Mouse (Mus musculus): ENCODE results near the gene Rab27a. TPM values are rescaled to one million over a fixed set of nuclear protein-coding genes. Genes with fewer than 3 reads are reported as not detected.

The Rab27a gene
- polyA plus RNA-seq, 1 experiment from 2014 or later = 3.8 TPM

- Histone ChIP-seq H3K27ac (ENCODE audit: poor library complexity, severe bottlenecking) (no peak overlapping the region), H3K36me3 (peaks cover 59% of the 10 kb centered on the region), H3K9me3 (replicated peaks) (no peaks in the 10 kb centered on the region), H3K4me2 (no peak overlapping the region), H3K4me3 (no peak overlapping the region), H3K27me3 (replicated peaks) (no peaks in the 10 kb centered on the region), H3K4me1 (replicated peaks) (peaks cover 8% of the 10 kb centered on the region), H3K9ac (no peak overlapping the region)
- WGBS = 86% methylated on average over 4 of the region's 4 CpGs
- ATAC-seq (ENCODE audit: insufficient number of reproducible peaks, low FRiP score) = no peak
These were observed 73.4 kb downstream of the Rab27a start for GRCm38 (mm10) chr9:73118012-73118411.

GRCm38 (mm10) chr9:73121735-73122134, 77.1 kb downstream of the Rab27a start:
- H3K4me2 ChIP-seq = no peak overlapping the region
- 70% methylated on average over 8 of the region's 8 CpGs for WGBS
- H3K4me3 ChIP-seq = no peak overlapping the region
- no peaks in the 10 kb centered on the region for H3K4me1 ChIP-seq (replicated peaks)
- H3K9me3 ChIP-seq (replicated peaks) = no peaks in the 10 kb centered on the region
- H3K9ac ChIP-seq = no peak overlapping the region
- no peaks in the 10 kb centered on the region for H3K27me3 ChIP-seq (replicated peaks)
- H3K36me3 ChIP-seq = peaks cover 76% of the 10 kb centered on the region
- no peak for ATAC-seq (ENCODE audit: insufficient number of reproducible peaks, low FRiP score)
- H3K27ac ChIP-seq (ENCODE audit: poor library complexity, severe bottlenecking) = no peak overlapping the region

- WGBS = 87% methylated on average over 8 of the region's 8 CpGs
- Histone ChIP-seq H3K27ac (ENCODE audit: poor library complexity, severe bottlenecking) (no peak overlapping the region), H3K9ac (no peak overlapping the region), H3K4me2 (no peak overlapping the region), H3K4me1 (replicated peaks) (no peaks in the 10 kb centered on the region), H3K9me3 (replicated peaks) (no peaks in the 10 kb centered on the region), H3K36me3 (peaks cover 85% of the 10 kb centered on the region), H3K27me3 (replicated peaks) (no peaks in the 10 kb centered on the region), H3K4me3 (no peak overlapping the region)
- no peak for ATAC-seq (ENCODE audit: insufficient number of reproducible peaks, low FRiP score)
These were observed 80.5 kb downstream of the Rab27a start for GRCm38 (mm10) chr9:73125043-73125570.

- Histone ChIP-seq H3K4me2 (no peak overlapping the region), H3K9ac (no peak overlapping the region), H3K4me1 (replicated peaks) (no peaks in the 10 kb centered on the region), H3K36me3 (peaks cover 64% of the 10 kb centered on the region), H3K9me3 (replicated peaks) (no peaks in the 10 kb centered on the region), H3K4me3 (no peak overlapping the region), H3K27ac (ENCODE audit: poor library complexity, severe bottlenecking) (no peak overlapping the region), H3K27me3 (replicated peaks) (no peaks in the 10 kb centered on the region)
- ATAC-seq (ENCODE audit: insufficient number of reproducible peaks, low FRiP score) = no peak
- 83% methylated on average over 2 of the region's 2 CpGs for WGBS
These were observed 82.8 kb downstream of the Rab27a start for GRCm38 (mm10) chr9:73127457-73127856.

- Histone ChIP-seq H3K36me3 (peaks cover 49% of the 10 kb centered on the region), H3K9ac (no peak overlapping the region)
These were observed 85.2 kb downstream of the Rab27a start for GRCm38 (mm10) chr9:73129875-73130274.

GRCm38 (mm10) chr9:73130529-73130928, 85.9 kb downstream of the Rab27a start:
- no peaks in the 10 kb centered on the region for H3K27me3 ChIP-seq (replicated peaks)
- no peaks in the 10 kb centered on the region for H3K4me1 ChIP-seq (replicated peaks)
- no peak for ATAC-seq (ENCODE audit: insufficient number of reproducible peaks, low FRiP score)
- H3K27ac ChIP-seq (ENCODE audit: poor library complexity, severe bottlenecking) = no peak overlapping the region
- WGBS = 85% methylated on average over 4 of the region's 4 CpGs
- peaks cover 42% of the 10 kb centered on the region for H3K36me3 ChIP-seq
- H3K9ac ChIP-seq = no peak overlapping the region
- H3K4me3 ChIP-seq = no peak overlapping the region
- H3K4me2 ChIP-seq = no peak overlapping the region
- no peaks in the 10 kb centered on the region for H3K9me3 ChIP-seq (replicated peaks)

More at GRCm38 (mm10) chr9:73129875-73130274, 85.2 kb downstream of the Rab27a start:
- Histone ChIP-seq H3K27ac (ENCODE audit: poor library complexity, severe bottlenecking) (no peak overlapping the region), H3K27me3 (replicated peaks) (no peaks in the 10 kb centered on the region), H3K4me2 (no peak overlapping the region), H3K4me3 (no peak overlapping the region), H3K4me1 (replicated peaks) (no peaks in the 10 kb centered on the region), H3K9me3 (replicated peaks) (no peaks in the 10 kb centered on the region)
- 75% methylated on average over 8 of the region's 8 CpGs for WGBS
- ATAC-seq (ENCODE audit: insufficient number of reproducible peaks, low FRiP score) = no peak

- Histone ChIP-seq H3K36me3 (no peaks in the 10 kb centered on the region), H3K4me1 (replicated peaks) (no peaks in the 10 kb centered on the region), H3K9ac (no peak overlapping the region), H3K27me3 (replicated peaks) (no peaks in the 10 kb centered on the region), H3K4me3 (no peak overlapping the region), H3K27ac (ENCODE audit: poor library complexity, severe bottlenecking) (no peak overlapping the region), H3K4me2 (no peak overlapping the region), H3K9me3 (replicated peaks) (no peaks in the 10 kb centered on the region; the same call in 1 of the 2 replicates)
- 58% methylated on average over 11 of the region's 11 CpGs for WGBS
- ATAC-seq (ENCODE audit: insufficient number of reproducible peaks, low FRiP score) = no peak
These were observed 92.8 kb downstream of the Rab27a start for GRCm38 (mm10) chr9:73137341-73137886.

Small RNA genes within 50 kb of the gene (microRNA-seq; reads per million reads assigned to microRNA genes)
- gene Gm27353 = not detected

Other genes starting within 250 kb of the Rab27a start
- 2.2 and 2.7 TPM in 2 replicates for gene Prtg, start 238.0 kb upstream of the Rab27a start, polyA plus RNA-seq (2016; fragmentation: Nextera tagmentation; extraction: Ambion mirVana)
- 2.9 and 3.0 TPM in 2 replicates for gene Pygo1, start 119.2 kb upstream of the Rab27a start, polyA plus RNA-seq (2016; fragmentation: Nextera tagmentation; extraction: Ambion mirVana)
- gene Dyx1c1, start 86.1 kb upstream of the Rab27a start, polyA plus RNA-seq (2016; fragmentation: Nextera tagmentation; extraction: Ambion mirVana) = 0.68 and 0.73 TPM in 2 replicates
- gene Gm44503, start 86.0 kb upstream of the Rab27a start, polyA plus RNA-seq (2016; fragmentation: Nextera tagmentation; extraction: Ambion mirVana) = 0.08 TPM in 1 of 2 replicates, not detected in the other
- 12.0 and 14.9 TPM in 2 replicates for gene Ccpg1os, start 59.5 kb upstream of the Rab27a start, polyA plus RNA-seq (2016; fragmentation: Nextera tagmentation; extraction: Ambion mirVana)
- gene Ccpg1, start 59.4 kb upstream of the Rab27a start, polyA plus RNA-seq (2016; fragmentation: Nextera tagmentation; extraction: Ambion mirVana) = 34.3 and 35.0 TPM in 2 replicates
- 7.9 and 9.5 TPM in 2 replicates for gene Pigb, start 4.5 kb upstream of the Rab27a start, polyA plus RNA-seq (2016; fragmentation: Nextera tagmentation; extraction: Ambion mirVana)
- not detected in 2 replicates for gene Khdc3, start 57.0 kb downstream of the Rab27a start, polyA plus RNA-seq (2016; fragmentation: Nextera tagmentation; extraction: Ambion mirVana)
- not detected in 2 replicates for gene Gm20509, start 57.6 kb downstream of the Rab27a start, polyA plus RNA-seq (2016; fragmentation: Nextera tagmentation; extraction: Ambion mirVana)
- 91.4 and 95.0 TPM in 2 replicates for gene Rsl24d1, start 68.6 kb downstream of the Rab27a start, polyA plus RNA-seq (2016; fragmentation: Nextera tagmentation; extraction: Ambion mirVana)